Mouse (Mus musculus) ES-Bruce4 (cell line): ENCODE measurements at regions not wholly inside any gene's neighbourhood (a gene's known extent, or its start where the extent isn't known, plus 50 kb on each side); places are given as distances from the start of the nearest gene placed in this dataset.

Source experiments
- H3K27ac ChIP-seq: 2 replicates; pipeline ENCODE4 v1.5.1; 2012; ENCODE audit warnings: low read length, inconsistent platforms; ENCODE audit not compliant: insufficient read depth
- H3K27me3 ChIP-seq: 2 replicates; pipeline ENCODE4 v1.6.1; 2012; ENCODE audit warnings: mild to moderate bottlenecking, low read length, inconsistent platforms; ENCODE audit not compliant: control insufficient read depth, poor library complexity, insufficient read depth, severe bottlenecking
- H3K36me3 ChIP-seq: 2 replicates; pipeline ENCODE4 v1.6.1; 2012; ENCODE audit warnings: inconsistent platforms, mild to moderate bottlenecking, low read length, moderate library complexity; ENCODE audit not compliant: control insufficient read depth, poor library complexity, insufficient read depth, severe bottlenecking
- H3K4me1 ChIP-seq: one replicate; pipeline ENCODE4 v1.8.1; 2011; ENCODE audit warnings: low read length; ENCODE audit not compliant: control insufficient read depth, insufficient read depth
- H3K4me3 ChIP-seq: 2 replicates; pipeline ENCODE4 v1.5.1; 2011; ENCODE audit warnings: low read depth, mild to moderate bottlenecking, low read length
- H3K9ac ChIP-seq: 2 replicates; pipeline ENCODE4 v1.6.1; 2012; ENCODE audit warnings: low read depth, mild to moderate bottlenecking, inconsistent platforms; ENCODE audit not compliant: poor library complexity, severe bottlenecking
- H3K9me3 ChIP-seq: replicated peaks from 2 replicates; pipeline ENCODE4 v1.6.1; 2012; ENCODE audit warnings: mild to moderate bottlenecking, low read length, inconsistent platforms; ENCODE audit not compliant: control insufficient read depth, poor library complexity, insufficient read depth, severe bottlenecking
- CTCF ChIP-seq: IDR thresholded peaks from one replicate; pipeline ENCODE4 v1.8.1; 2011; ENCODE audit warnings: low read depth, low read length
- EP300 ChIP-seq: IDR thresholded peaks from 2 replicates; pipeline ENCODE4 v1.6.1; 2011; ENCODE audit warnings: low read depth, low read length; ENCODE audit not compliant: insufficient read depth
- POLR2A ChIP-seq: IDR thresholded peaks from one replicate; pipeline ENCODE4 v1.8.1; 2011; ENCODE audit warnings: low read length; ENCODE audit not compliant: insufficient read depth

GRCm38 (mm10) chr2:105476028-105476677, 77.0 kb upstream of the Rcn1 start:
- TF ChIP-seq EP300 (peak; percentile 68; the same call in 1 of the 2 replicates), POLR2A (no peak)
- H3K4me3 ChIP-seq: no peak overlapping the region
- H3K9ac ChIP-seq: no peak overlapping the region

GRCm38 (mm10) chr2:105481990-105482592, 83.0 kb upstream of the Rcn1 start:
- no peaks in the 10 kb centered on the region for H3K9me3 ChIP-seq
- H3K9ac ChIP-seq: no peak overlapping the region
- TF ChIP-seq POLR2A: no peak
- no peaks in the 10 kb centered on the region for H3K36me3 ChIP-seq
- H3K27ac ChIP-seq: no peak overlapping the region
- H3K27me3 ChIP-seq: no peaks in the 10 kb centered on the region
- no peaks in the 10 kb centered on the region for H3K4me1 ChIP-seq
- no peak overlapping the region for H3K4me3 ChIP-seq

More at GRCm38 (mm10) chr2:105476028-105476677, 77.0 kb upstream of the Rcn1 start:
- H3K36me3 ChIP-seq: no peaks in the 10 kb centered on the region
- no peaks in the 10 kb centered on the region for H3K9me3 ChIP-seq
- no peaks in the 10 kb centered on the region for H3K27me3 ChIP-seq
- peaks cover 5% of the 10 kb centered on the region for H3K4me1 ChIP-seq
- no peak overlapping the region for H3K27ac ChIP-seq

GRCm38 (mm10) chr2:105484496-105484895, 85.4 kb upstream of the Rcn1 start:
- no peaks in the 10 kb centered on the region for H3K27me3 ChIP-seq
- no peak overlapping the region for H3K9ac ChIP-seq
- H3K27ac ChIP-seq: no peak overlapping the region
- no peaks in the 10 kb centered on the region for H3K36me3 ChIP-seq
- no peak overlapping the region for H3K4me3 ChIP-seq
- H3K4me1 ChIP-seq: no peaks in the 10 kb centered on the region
- H3K9me3 ChIP-seq: no peaks in the 10 kb centered on the region
- no peak for TF ChIP-seq POLR2A

GRCm38 (mm10) chr2:105485286-105485685, 86.2 kb upstream of the Rcn1 start:
- H3K9ac ChIP-seq: no peak overlapping the region
- no peaks in the 10 kb centered on the region for H3K36me3 ChIP-seq
- H3K4me3 ChIP-seq: no peak overlapping the region
- H3K9me3 ChIP-seq: no peaks in the 10 kb centered on the region
- no peaks in the 10 kb centered on the region for H3K4me1 ChIP-seq
- H3K27ac ChIP-seq: no peak overlapping the region
- H3K27me3 ChIP-seq: no peaks in the 10 kb centered on the region
- TF ChIP-seq EP300 (no peak), POLR2A (no peak), CTCF (no peak)

- H3K9ac ChIP-seq: no peak overlapping the region
- no peaks in the 10 kb centered on the region for H3K27me3 ChIP-seq
- H3K4me1 ChIP-seq: no peaks in the 10 kb centered on the region
- TF ChIP-seq CTCF (no peak), EP300 (no peak), POLR2A (no peak)
- H3K9me3 ChIP-seq: no peaks in the 10 kb centered on the region
- no peaks in the 10 kb centered on the region for H3K36me3 ChIP-seq
- H3K4me3 ChIP-seq: no peak overlapping the region
- no peak overlapping the region for H3K27ac ChIP-seq
Observed at GRCm38 (mm10) chr2:105495796-105496195, 96.7 kb upstream of the Rcn1 start.

GRCm38 (mm10) chr2:105504197-105504596, 105.1 kb upstream of the Rcn1 start:
- Histone ChIP-seq H3K9ac (no peak overlapping the region), H3K9me3 (no peaks in the 10 kb centered on the region), H3K36me3 (no peaks in the 10 kb centered on the region), H3K4me3 (no peak overlapping the region), H3K4me1 (no peaks in the 10 kb centered on the region), H3K27me3 (no peaks in the 10 kb centered on the region), H3K27ac (no peak overlapping the region)
- no peak for TF ChIP-seq POLR2A
- no peak for TF ChIP-seq EP300
- no peak for TF ChIP-seq CTCF
